Mouse (Mus musculus) E14TG2a.4 (cell line): ENCODE measurements around the gene Zp2.

ENCODE experiments used
- H3K27me3 ChIP-seq: 2 replicates; pipeline ENCODE4 v1.6.1; 2014; ENCODE audit warnings: low read length, control low read depth; ENCODE audit not compliant: insufficient read depth
- H3K36me3 ChIP-seq: 2 replicates; pipeline ENCODE4 v1.6.1; 2014; ENCODE audit warnings: low read length, control low read depth; ENCODE audit not compliant: insufficient read depth
- H3K4me1 ChIP-seq: replicated peaks from 2 replicates; pipeline ENCODE4 v1.6.1; 2014; ENCODE audit warnings: low read depth, low read length, control low read depth
- H3K4me3 ChIP-seq: replicated peaks from 2 replicates; pipeline ENCODE4 v1.5.1; 2014; ENCODE audit warnings: mild to moderate bottlenecking, low read length
- H3K9me3 ChIP-seq: 2 replicates; pipeline ENCODE4 v1.6.1; 2014; ENCODE audit warnings: low read length, control low read depth
- CTCF ChIP-seq: conservative IDR thresholded peaks from 2 replicates; pipeline ENCODE4 v1.5.1; 2014; ENCODE audit warnings: low read length
- NANOG ChIP-seq: IDR thresholded peaks from 2 replicates; pipeline ENCODE4 v1.6.1; 2014; ENCODE audit warnings: borderline replicate concordance, low read length, mixed read lengths
- POU5F1 ChIP-seq: IDR thresholded peaks from 2 replicates; pipeline ENCODE4 v1.6.1; 2014; ENCODE audit warnings: low read length, borderline replicate concordance

Gene Zp2

GRCm38 (mm10) chr7:120145191-120145590 is at the start of gene Zp2:
Gene Zp2, minus strand, starts transcription at chr7:120145291.
- 0 out of 2 replicates have a peak, but pooled peaks cover 2% of the 10 kb centered on the region for H3K27me3 ChIP-seq
- H3K4me3 ChIP-seq: no peak within 1 kb of the TSS
- no peaks in the 10 kb centered on the region for H3K9me3 ChIP-seq
- TF ChIP-seq POU5F1 (no peak), CTCF (no peak), NANOG (no peak)
- H3K36me3 ChIP-seq: no peaks in the 10 kb centered on the region
- no peaks in the 10 kb centered on the region for H3K4me1 ChIP-seq

- no peaks in the 10 kb centered on the region for H3K27me3 ChIP-seq
- H3K4me1 ChIP-seq: no peaks in the 10 kb centered on the region
- no peak overlapping the region for H3K4me3 ChIP-seq
- TF ChIP-seq POU5F1: no peak
- TF ChIP-seq CTCF: no peak
- TF ChIP-seq NANOG: no peak
- H3K36me3 ChIP-seq: no peaks in the 10 kb centered on the region
- H3K9me3 ChIP-seq: no peaks in the 10 kb centered on the region
Observed at GRCm38 (mm10) chr7:120192816-120193215, 47.7 kb upstream of the Zp2 start.

- no peak for TF ChIP-seq NANOG
- TF ChIP-seq CTCF: no peak
- no peak for TF ChIP-seq POU5F1
- H3K36me3 ChIP-seq: no peaks in the 10 kb centered on the region
- no peaks in the 10 kb centered on the region for H3K4me1 ChIP-seq
- no peak overlapping the region for H3K4me3 ChIP-seq
- H3K27me3 ChIP-seq: no peaks in the 10 kb centered on the region
- no peaks in the 10 kb centered on the region for H3K9me3 ChIP-seq
Observed at GRCm38 (mm10) chr7:120192207-120192606, 47.1 kb upstream of the Zp2 start.

- Histone ChIP-seq H3K4me3 (no peak overlapping the region), H3K36me3 (no peaks in the 10 kb centered on the region), H3K27me3 (no peaks in the 10 kb centered on the region), H3K9me3 (no peaks in the 10 kb centered on the region), H3K4me1 (no peaks in the 10 kb centered on the region)
- TF ChIP-seq CTCF (no peak), POU5F1 (no peak), NANOG (no peak)
Observed at GRCm38 (mm10) chr7:120190150-120190665, 45.1 kb upstream of the Zp2 start.

DNA sequence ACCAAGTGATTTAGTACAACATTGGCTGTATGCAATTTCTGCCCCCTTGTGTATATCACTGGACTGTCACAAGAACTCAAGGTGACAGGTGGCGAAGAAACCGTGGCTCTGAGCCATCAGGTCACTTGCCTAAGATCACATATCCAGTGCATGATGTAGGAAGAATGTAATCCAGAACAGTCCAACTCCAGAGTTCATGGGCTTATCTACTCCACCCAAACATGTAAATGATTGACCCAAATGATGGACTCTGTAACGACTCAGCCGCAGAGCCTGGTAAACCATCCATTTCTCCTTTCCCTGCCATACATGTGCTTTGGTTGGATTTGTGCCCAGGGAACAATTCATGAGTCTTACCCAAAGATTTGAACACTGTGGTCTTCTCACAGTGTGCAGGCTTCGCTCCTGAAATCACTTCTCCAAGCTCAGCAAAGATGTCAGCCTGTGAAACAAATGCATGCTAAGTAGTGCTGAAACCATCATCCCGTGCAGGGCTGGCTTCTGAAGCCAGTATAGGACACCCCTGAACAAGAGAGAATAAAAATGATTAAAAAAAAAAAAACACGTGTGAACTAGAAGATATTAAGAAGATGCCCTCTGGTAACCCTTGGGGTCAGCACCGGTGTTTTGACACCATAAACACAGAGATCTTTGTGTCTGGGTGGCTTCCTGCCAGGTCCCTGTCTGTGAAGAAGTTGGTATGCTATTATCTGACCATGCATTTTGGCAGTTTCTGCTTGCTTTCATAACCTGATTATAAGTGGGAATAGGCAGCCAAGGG is 44.5 kb upstream of the Zp2 start:
- no peaks in the 10 kb centered on the region for H3K9me3 ChIP-seq
- TF ChIP-seq CTCF: no peak
- no peak for TF ChIP-seq NANOG
- TF ChIP-seq POU5F1: no peak
- no peak overlapping the region for H3K4me3 ChIP-seq
- no peaks in the 10 kb centered on the region for H3K27me3 ChIP-seq
- H3K4me1 ChIP-seq: no peaks in the 10 kb centered on the region
- no peaks in the 10 kb centered on the region for H3K36me3 ChIP-seq

GRCm38 (mm10) chr7:120188946-120189345 is 43.9 kb upstream of the Zp2 start:
- Histone ChIP-seq H3K9me3 (no peaks in the 10 kb centered on the region), H3K4me3 (no peak overlapping the region), H3K27me3 (no peaks in the 10 kb centered on the region), H3K4me1 (no peaks in the 10 kb centered on the region), H3K36me3 (no peaks in the 10 kb centered on the region)
- no peak for TF ChIP-seq CTCF
- TF ChIP-seq NANOG: no peak
- TF ChIP-seq POU5F1: no peak

- no peaks in the 10 kb centered on the region for H3K36me3 ChIP-seq
- no peak for TF ChIP-seq NANOG
- TF ChIP-seq POU5F1: no peak
- no peak for TF ChIP-seq CTCF
- H3K4me1 ChIP-seq: no peaks in the 10 kb centered on the region
- H3K27me3 ChIP-seq: no peaks in the 10 kb centered on the region
- H3K9me3 ChIP-seq: no peaks in the 10 kb centered on the region
- H3K4me3 ChIP-seq: no peak overlapping the region
Observed at GRCm38 (mm10) chr7:120182891-120183290, 37.8 kb upstream of the Zp2 start.

DNA sequence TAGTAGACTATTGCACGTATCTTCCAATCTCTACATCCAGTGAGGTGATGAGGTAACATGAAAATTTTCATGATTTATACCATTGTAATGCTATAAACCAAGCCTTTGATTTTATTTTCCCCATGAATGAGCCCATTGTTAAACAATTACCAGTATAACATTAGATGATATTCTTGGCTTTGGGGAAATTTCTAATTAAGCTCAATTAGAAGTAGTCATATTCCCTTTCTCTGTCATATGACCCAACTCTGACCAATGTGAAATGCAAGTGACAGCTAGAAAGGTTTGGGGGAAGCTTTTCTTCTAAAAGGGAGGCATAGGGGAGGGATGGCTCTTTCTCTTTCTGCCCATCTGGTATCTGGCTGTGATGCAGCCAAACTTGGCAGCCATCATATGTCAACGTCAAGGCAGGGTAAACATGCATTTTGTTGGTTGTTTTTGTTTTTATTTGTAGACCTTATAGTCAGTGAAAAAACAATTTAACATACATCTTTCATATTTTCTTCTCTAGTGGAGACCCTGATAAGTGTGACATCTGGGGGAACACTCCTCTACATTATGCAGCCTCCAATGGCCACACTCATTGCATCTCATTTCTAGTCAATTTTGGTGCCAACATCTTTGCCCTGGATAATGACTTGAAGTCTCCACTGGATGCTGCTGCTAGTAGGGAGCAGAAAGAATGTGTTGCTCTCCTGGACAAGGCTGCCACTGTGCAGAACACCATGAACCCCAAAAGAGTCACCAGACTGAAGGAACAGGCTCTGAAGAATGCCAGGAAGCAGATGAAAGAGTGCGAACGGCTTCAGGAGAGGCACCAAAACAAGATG is 36.5 kb upstream of the Zp2 start:
- no peaks in the 10 kb centered on the region for H3K36me3 ChIP-seq
- no peaks in the 10 kb centered on the region for H3K9me3 ChIP-seq
- no peaks in the 10 kb centered on the region for H3K4me1 ChIP-seq
- H3K4me3 ChIP-seq: no peak overlapping the region
- TF ChIP-seq POU5F1 (no peak), NANOG (no peak), CTCF (no peak)
- H3K27me3 ChIP-seq: no peaks in the 10 kb centered on the region
